Mouse (Mus musculus) hindbrain, postnatal 0 days (tissue): Measurements from ENCODE around the gene Gm45194. TPM values are rescaled to one million over a fixed set of nuclear protein-coding genes. Genes with fewer than 3 reads are reported as not detected.

Experiments
- ATAC-seq: fragments of 200-750 bp; cut with Nextera tagmentation; 2 replicates; pipeline ENCODE4 v1.8.0; 2017; ENCODE audit warnings: mild to moderate bottlenecking, moderate TSS enrichment, moderate library complexity
- DNase-seq: peaks from one replicate; pipeline ENCODE4 v3.0.0-alpha.2; 2015; ENCODE audit warnings: low spot score
- H3K27ac ChIP-seq: fragments of 300-500 bp; sonication (generic); 2 replicates; pipeline ENCODE4 v1.5.1; 2014; ENCODE audit warnings: mild to moderate bottlenecking
- H3K27me3 ChIP-seq: fragments of 300-500 bp; sonication (generic); 2 replicates; pipeline ENCODE4 v1.6.1; 2014; ENCODE audit warnings: low read length, mixed read lengths; ENCODE audit not compliant: insufficient read depth
- H3K36me3 ChIP-seq: fragments of 300-500 bp; sonication (generic); 2 replicates; pipeline ENCODE4 v1.6.1; 2014; ENCODE audit warnings: low read length, mixed read lengths; ENCODE audit not compliant: insufficient read depth
- H3K4me1 ChIP-seq: fragments of 300-500 bp; sonication (generic); 2 replicates; pipeline ENCODE4 v1.6.1; 2014; ENCODE audit warnings: antibody characterized with exemption, low read length, mixed read lengths; ENCODE audit not compliant: insufficient read depth
- H3K4me2 ChIP-seq: fragments of 300-500 bp; sonication (generic); 2 replicates; pipeline ENCODE4 v1.6.1; 2014; ENCODE audit warnings: low read depth, mild to moderate bottlenecking, low read length, moderate library complexity, mixed read lengths
- H3K4me3 ChIP-seq: fragments of 300-500 bp; sonication (generic); 2 replicates; pipeline ENCODE4 v1.5.1; 2014; ENCODE audit warnings: low read length
- H3K9ac ChIP-seq: fragments of 300-500 bp; sonication (generic); replicated peaks from 2 replicates; pipeline ENCODE4 v1.6.1; 2014; ENCODE audit warnings: mild to moderate bottlenecking, low read length, moderate library complexity, mixed read lengths
- H3K9me3 ChIP-seq: fragments of 300-500 bp; sonication (generic); 2 replicates; pipeline ENCODE4 v1.6.1; 2016; ENCODE audit warnings: low read length, mixed read lengths
- CTCF ChIP-seq: IDR thresholded peaks from 2 replicates; pipeline ENCODE4 v1.5.1; 2016; ENCODE audit warnings: antibody characterized with exemption, control low read depth, low read depth
- WGBS: fragments of 180-500 bp; shearing (Covaris S2); extraction: QIAGEN DNeasy Blood & Tissue Kit; methylation state at CpG from one replicate; pipeline ENCODE4 v1.1.7; 2014; 5-methylcytosine and 5-hydroxymethylcytosine counted together
- polyA plus RNA-seq: library from polyadenylated mRNA; unstranded; fragments of >200 nt; fragmentation: Nextera tagmentation; extraction: Ambion mirVana; gene quantifications from 2 replicates; pipeline ENCODE4 v1.2.1, GENCODE M21; 2015
- total RNA-seq: library from RNA; depleted of rRNA; stranded (reverse); fragments of >200 nt; gene quantifications from 2 replicates; pipeline ENCODE4 v1.2.3, GENCODE M21; 2014; rRNA removed

Gene Gm45194
- total and polyA plus RNA-seq, 2 experiments from 2014 or later, result 0.49 to 0.84 TPM

DNA sequence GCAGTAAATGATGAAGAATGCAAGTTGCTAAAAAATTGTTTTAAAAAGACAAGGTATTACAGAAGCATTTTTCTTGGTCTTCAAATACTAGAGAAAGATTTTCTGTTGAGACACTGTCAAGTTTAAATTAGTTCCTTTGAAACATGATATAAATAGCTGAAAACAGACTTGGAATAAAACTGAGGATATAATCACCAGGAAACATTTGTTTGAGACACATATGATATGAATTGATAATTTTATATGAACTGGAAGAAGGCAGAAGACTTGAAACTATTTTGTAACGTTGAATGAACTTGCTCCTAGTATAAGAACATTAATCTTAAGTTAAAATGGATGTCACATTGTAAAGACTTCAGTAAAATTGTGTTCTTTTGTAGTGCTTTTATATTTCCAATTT is 108.5 kb downstream of the Gm45194 start:
- Histone ChIP-seq H3K27ac (no peak overlapping the region), H3K9me3 (no peaks in the 10 kb centered on the region), H3K4me1 (no peaks in the 10 kb centered on the region), H3K27me3 (no peaks in the 10 kb centered on the region), H3K9ac (no peak overlapping the region), H3K36me3 (no peaks in the 10 kb centered on the region), H3K4me3 (no peak overlapping the region), H3K4me2 (no peak overlapping the region)
- WGBS, result 40% methylated on average over 1 of the region's 1 CpGs
- TF ChIP-seq CTCF, result no peak
- ATAC-seq (no peak), DNase-seq (no peak)

DNA sequence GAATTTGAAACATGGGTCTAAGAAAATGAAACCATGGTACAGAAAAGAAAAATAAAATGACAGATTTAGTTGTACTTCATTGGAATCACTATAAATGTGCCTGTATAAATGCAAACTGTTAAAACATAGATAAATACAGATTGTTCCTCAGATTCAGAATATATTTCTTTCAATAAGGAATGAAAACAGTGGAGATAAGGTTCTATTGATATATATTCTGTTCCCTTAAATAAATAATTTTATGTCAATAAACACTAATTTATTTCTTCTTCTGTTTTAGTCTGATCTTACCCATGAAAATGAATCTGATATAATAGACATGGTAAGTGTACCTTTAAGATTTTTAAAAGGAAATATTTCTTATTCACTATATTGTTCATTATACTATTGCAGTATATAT is 119.5 kb downstream of the Gm45194 start, which contains the start of gene Tex16:
Tex16 (plus strand) TSS at position 301 of the 400 bp plus-strand sequence.
- ATAC-seq, result no peak

DNA sequence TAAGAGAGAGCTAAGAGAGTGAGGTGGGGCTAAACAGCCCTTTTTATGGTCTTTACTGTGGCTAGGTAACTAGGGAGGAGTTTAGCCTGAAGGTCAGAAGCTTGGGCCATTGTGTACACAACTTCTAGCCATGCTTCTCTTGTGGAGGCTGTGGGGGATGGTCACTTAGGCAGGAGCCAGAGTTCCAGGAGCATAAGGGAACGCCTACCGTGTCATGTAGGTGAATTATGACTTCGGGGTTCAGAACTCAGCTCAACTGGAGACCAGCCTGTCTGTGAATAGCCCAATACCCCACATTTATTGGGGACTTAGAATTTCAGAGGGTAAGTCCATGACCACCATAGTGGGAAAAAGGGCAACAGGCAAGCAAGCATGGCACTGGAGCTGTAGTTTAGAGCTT is 347.6 kb downstream of the Gm45194 start, which contains the start of gene 4933403O08Rik:
4933403O08Rik (plus strand) TSS at position 301 of the 400 bp plus-strand sequence.
- no peak for DNase-seq
- no peak within 1 kb of the TSS for H3K27ac ChIP-seq
- no peaks in the 10 kb centered on the region for H3K27me3 ChIP-seq
- no peaks in the 10 kb centered on the region for H3K36me3 ChIP-seq
- no peak within 1 kb of the TSS for H3K4me3 ChIP-seq
- 88% methylated on average over 3 of the region's 3 CpGs for WGBS
- H3K4me1 ChIP-seq, result no peaks in the 10 kb centered on the region
- H3K9ac ChIP-seq, result no peak within 1 kb of the TSS
- TF ChIP-seq CTCF, result no peak
- ATAC-seq, result no peak
- no peak within 1 kb of the TSS for H3K4me2 ChIP-seq
- H3K9me3 ChIP-seq, result no peaks in the 10 kb centered on the region

More for the DNA sequence above, 119.5 kb downstream of the Gm45194 start, which contains the start of gene Tex16:
- Histone ChIP-seq H3K27ac (no peak within 1 kb of the TSS), H3K36me3 (no peaks in the 10 kb centered on the region), H3K4me3 (no peak within 1 kb of the TSS), H3K9ac (no peak within 1 kb of the TSS), H3K4me1 (no peaks in the 10 kb centered on the region), H3K9me3 (no peaks in the 10 kb centered on the region), H3K27me3 (no peaks in the 10 kb centered on the region), H3K4me2 (no peak within 1 kb of the TSS)
- no peak for DNase-seq
- TF ChIP-seq CTCF, result no peak

DNA sequence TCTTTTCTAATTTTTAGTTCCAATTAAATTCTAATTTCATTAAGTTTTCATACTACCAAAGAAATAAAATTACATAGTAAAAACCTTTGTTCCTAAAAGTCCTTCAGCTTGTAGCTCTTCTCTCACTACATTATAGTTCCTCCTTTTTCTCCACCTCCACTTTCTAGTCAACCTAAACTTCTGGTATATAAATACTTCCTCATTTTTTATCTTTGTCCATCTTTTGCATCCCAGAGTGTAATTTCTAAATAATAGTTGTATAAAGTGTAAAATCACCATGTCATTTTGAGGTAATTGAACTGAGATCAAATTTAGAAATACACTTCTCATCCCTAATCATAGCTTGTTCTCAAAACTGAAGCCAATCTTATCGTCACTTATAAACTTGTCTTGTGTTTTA is 351.7 kb downstream of the Gm45194 start:
- Histone ChIP-seq H3K27me3 (no peaks in the 10 kb centered on the region), H3K36me3 (no peaks in the 10 kb centered on the region), H3K4me3 (no peak overlapping the region), H3K27ac (no peak overlapping the region), H3K9me3 (no peaks in the 10 kb centered on the region), H3K4me2 (no peak overlapping the region), H3K4me1 (no peaks in the 10 kb centered on the region), H3K9ac (no peak overlapping the region)
- TF ChIP-seq CTCF, result no peak
- ATAC-seq (no peak), DNase-seq (no peak)
- 85% methylated on average over 1 of the region's 1 CpGs for WGBS

DNA sequence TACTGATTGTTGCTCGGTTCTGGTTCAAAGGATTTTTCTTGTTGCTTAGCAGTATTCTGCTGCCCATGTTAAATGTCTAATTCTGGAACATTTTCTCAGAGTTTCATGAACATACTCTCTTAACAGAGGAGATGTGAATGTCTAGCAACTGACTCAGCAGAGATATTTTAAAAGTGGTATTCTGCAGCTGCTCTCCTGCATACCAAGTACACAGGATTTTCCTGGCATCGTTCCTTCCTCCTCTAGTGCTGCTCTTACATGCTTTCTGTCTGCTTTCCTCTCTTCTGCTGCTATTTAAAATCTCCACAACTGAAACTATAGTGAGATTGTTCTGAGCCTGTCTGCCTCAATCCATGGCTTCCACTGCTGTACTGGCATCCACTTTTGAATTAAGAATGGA is 364.3 kb downstream of the Gm45194 start:
- no peak for TF ChIP-seq CTCF
- DNase-seq (no peak), ATAC-seq (no peak)
- WGBS, result 71% methylated on average over 2 of the region's 2 CpGs
- no peak overlapping the region for H3K27ac ChIP-seq
- no peaks in the 10 kb centered on the region for H3K4me1 ChIP-seq
- H3K9ac ChIP-seq, result no peak overlapping the region
- H3K4me3 ChIP-seq, result no peak overlapping the region
- H3K9me3 ChIP-seq, result no peaks in the 10 kb centered on the region
- H3K27me3 ChIP-seq, result no peaks in the 10 kb centered on the region
- H3K36me3 ChIP-seq, result no peaks in the 10 kb centered on the region
- H3K4me2 ChIP-seq, result no peak overlapping the region

DNA sequence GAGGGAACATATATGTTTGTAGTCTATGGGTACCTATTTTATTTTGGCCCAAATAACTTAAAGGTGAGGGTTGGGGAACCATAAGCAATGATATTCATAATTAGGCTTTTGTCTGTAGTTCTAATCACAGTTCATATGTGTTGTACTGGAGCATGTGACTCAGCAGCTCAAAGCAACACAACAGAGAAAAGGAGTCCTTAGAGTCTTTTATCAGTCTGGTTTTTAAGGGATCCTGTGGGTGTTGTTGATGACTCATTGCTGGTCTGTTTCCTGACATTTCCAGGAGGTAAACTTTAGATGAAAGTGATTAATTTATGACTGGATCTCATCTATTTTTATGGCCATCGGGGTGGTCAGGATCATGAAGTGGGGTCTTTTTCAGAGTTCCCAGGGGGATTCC is 382.4 kb downstream of the Gm45194 start:
- no peak overlapping the region for H3K9ac ChIP-seq
- no peak overlapping the region for H3K27ac ChIP-seq
- no peaks in the 10 kb centered on the region for H3K9me3 ChIP-seq
- no peak overlapping the region for H3K4me3 ChIP-seq
- H3K36me3 ChIP-seq, result no peaks in the 10 kb centered on the region
- ATAC-seq (no peak), DNase-seq (no peak)
- TF ChIP-seq CTCF, result no peak
- H3K4me2 ChIP-seq, result no peak overlapping the region
- 80% methylated on average over 1 of the region's 1 CpGs for WGBS
- no peaks in the 10 kb centered on the region for H3K27me3 ChIP-seq
- no peaks in the 10 kb centered on the region for H3K4me1 ChIP-seq

Other genes starting within 250 kb of the Gm45194 start
- gene Hdx, start 194.3 kb upstream of the Gm45194 start, total RNA-seq, result 2.1 and 3.0 TPM in 2 replicates
- gene Hdx, start 194.3 kb upstream of the Gm45194 start, polyA plus RNA-seq, result 1.1 and 1.3 TPM in 2 replicates
- 0.29 and 0.73 TPM in 2 replicates for gene Tex16, start 119.6 kb downstream of the Gm45194 start, total RNA-seq
- gene Tex16, start 119.6 kb downstream of the Gm45194 start, polyA plus RNA-seq, result 0.32 and 0.75 TPM in 2 replicates